Mouse (Mus musculus) R1 (cell line): Measurements from ENCODE around the gene Tsga8.

Source experiments
- DNase-seq: peaks from one replicate; pipeline ENCODE4 v3.0.0-alpha.2; 2018; ENCODE audit warnings: low read depth, low spot score

Tsga8 gene

GRCm38 (mm10) chrX:83487598-83487997 is at the start of gene Tsga8:
Gene Tsga8 (minus strand): TSS chrX:83487924.
- DNase-seq: peak; percentile 1
